Mouse (Mus musculus) intestine, postnatal 0 days (tissue): ENCODE measurements at regions not wholly inside any gene's neighbourhood (a gene's known extent, or its start where the extent isn't known, plus 50 kb on each side); places are given as distances from the start of the nearest gene placed in this dataset.

ENCODE experiments used
- ATAC-seq: fragments of 200-750 bp; cut with Nextera tagmentation; 2 replicates; pipeline ENCODE4 v1.8.0; 2017; ENCODE audit warnings: mild to moderate bottlenecking, moderate TSS enrichment, moderate library complexity
- H3K27ac ChIP-seq: fragments of 300-500 bp; sonication (generic); 2 replicates; pipeline ENCODE4 v1.5.1; 2014; ENCODE audit warnings: mild to moderate bottlenecking, low read depth, low read length, moderate library complexity
- H3K27me3 ChIP-seq: fragments of 300-500 bp; sonication (generic); replicated peaks from 2 replicates; pipeline ENCODE4 v1.6.1; 2014; ENCODE audit warnings: low read length, mixed read lengths; ENCODE audit not compliant: control insufficient read depth, insufficient read depth
- H3K36me3 ChIP-seq: fragments of 300-500 bp; sonication (generic); 2 replicates; pipeline ENCODE4 v1.6.1; 2014; ENCODE audit warnings: mild to moderate bottlenecking, moderate library complexity; ENCODE audit not compliant: control insufficient read depth, insufficient read depth
- H3K4me1 ChIP-seq: fragments of 300-500 bp; sonication (generic); replicated peaks from 2 replicates; pipeline ENCODE4 v1.6.1; 2014; ENCODE audit warnings: antibody characterized with exemption, low read length, mixed read lengths; ENCODE audit not compliant: control insufficient read depth, insufficient read depth
- H3K4me2 ChIP-seq: fragments of 300-500 bp; sonication (generic); replicated peaks from 2 replicates; pipeline ENCODE4 v1.6.1; 2014; ENCODE audit warnings: low read depth, mild to moderate bottlenecking, moderate library complexity
- H3K4me3 ChIP-seq: fragments of 300-500 bp; sonication (generic); 2 replicates; pipeline ENCODE4 v1.5.1; 2014; ENCODE audit warnings: low read depth, low read length
- H3K9ac ChIP-seq: fragments of 300-500 bp; sonication (generic); 2 replicates; pipeline ENCODE4 v1.6.1; 2014; ENCODE audit warnings: mild to moderate bottlenecking, low read depth, low read length
- H3K9me3 ChIP-seq: fragments of 300-500 bp; sonication (generic); 2 replicates; pipeline ENCODE4 v1.6.1; 2016; ENCODE audit warnings: mixed run types; ENCODE audit not compliant: control insufficient read depth
- CTCF ChIP-seq: sonication (generic); IDR thresholded peaks from 2 replicates; pipeline ENCODE4 v1.5.1; 2016; ENCODE audit warnings: low read depth, mild to moderate bottlenecking, control low read depth, antibody characterized with exemption, moderate library complexity
- WGBS: fragments of 180-500 bp; shearing (Covaris S2); extraction: QIAGEN DNeasy Blood & Tissue Kit; methylation state at CpG from one replicate; pipeline ENCODE4 v1.1.7; 2014; 5-methylcytosine and 5-hydroxymethylcytosine counted together

DNA sequence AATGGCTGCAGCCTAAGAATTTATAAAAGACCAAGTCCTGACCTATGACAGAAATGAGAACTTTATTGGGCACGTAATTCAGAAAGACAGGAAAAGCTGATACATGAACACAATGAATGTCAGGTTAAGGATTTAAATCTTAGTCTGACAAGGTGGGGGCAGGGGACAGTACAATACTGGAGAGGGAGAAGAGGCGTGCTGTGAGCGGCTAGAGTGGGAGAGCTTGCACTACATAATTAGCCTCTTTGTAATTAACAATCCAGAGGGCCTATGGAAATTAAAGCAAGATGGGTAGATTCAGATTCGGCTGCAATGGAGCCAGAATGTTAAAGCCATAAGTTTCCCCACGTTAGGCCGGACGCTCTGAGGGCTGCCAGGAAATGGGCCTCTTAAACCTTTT is 301.9 kb downstream of the Dhx15 start:
- ATAC-seq: no peak
- no peak overlapping the region for H3K4me2 ChIP-seq
- 75% methylated on average over 7 of the region's 7 CpGs for WGBS

DNA sequence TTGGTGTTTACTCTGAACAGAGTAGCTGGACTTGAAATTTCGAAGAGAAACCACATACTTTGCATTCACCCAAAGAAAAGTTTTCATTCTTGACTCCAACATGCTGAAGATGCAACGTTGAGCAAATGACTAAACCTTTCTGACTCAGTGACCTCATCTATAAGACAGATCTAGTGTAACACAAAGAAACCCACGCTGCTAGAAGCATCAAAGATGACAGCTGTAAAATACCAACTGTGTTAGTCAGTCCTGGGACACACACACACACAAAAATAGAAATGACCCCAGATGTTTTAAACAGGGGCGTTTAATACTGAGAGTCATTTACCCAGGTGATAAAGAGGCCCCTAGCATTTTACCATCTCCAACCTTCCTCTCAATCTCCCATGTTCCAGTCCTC is 307.7 kb downstream of the Dhx15 start:
- TF ChIP-seq CTCF: no peak
- Histone ChIP-seq H3K27me3 (no peaks in the 10 kb centered on the region), H3K27ac (no peak overlapping the region), H3K4me2 (no peak overlapping the region), H3K4me3 (no peak overlapping the region), H3K9me3 (no peaks in the 10 kb centered on the region), H3K36me3 (no peaks in the 10 kb centered on the region), H3K9ac (no peak overlapping the region), H3K4me1 (no peaks in the 10 kb centered on the region)
- WGBS: 64% methylated on average over 4 of the region's 4 CpGs
- no peak for ATAC-seq

More for the DNA sequence above, 301.9 kb downstream of the Dhx15 start:
- H3K4me1 ChIP-seq: no peaks in the 10 kb centered on the region
- no peak overlapping the region for H3K4me3 ChIP-seq
- H3K27ac ChIP-seq: no peak overlapping the region
- H3K36me3 ChIP-seq: no peaks in the 10 kb centered on the region
- TF ChIP-seq CTCF: no peak
- H3K27me3 ChIP-seq: no peaks in the 10 kb centered on the region
- no peaks in the 10 kb centered on the region for H3K9me3 ChIP-seq
- H3K9ac ChIP-seq: no peak overlapping the region

DNA sequence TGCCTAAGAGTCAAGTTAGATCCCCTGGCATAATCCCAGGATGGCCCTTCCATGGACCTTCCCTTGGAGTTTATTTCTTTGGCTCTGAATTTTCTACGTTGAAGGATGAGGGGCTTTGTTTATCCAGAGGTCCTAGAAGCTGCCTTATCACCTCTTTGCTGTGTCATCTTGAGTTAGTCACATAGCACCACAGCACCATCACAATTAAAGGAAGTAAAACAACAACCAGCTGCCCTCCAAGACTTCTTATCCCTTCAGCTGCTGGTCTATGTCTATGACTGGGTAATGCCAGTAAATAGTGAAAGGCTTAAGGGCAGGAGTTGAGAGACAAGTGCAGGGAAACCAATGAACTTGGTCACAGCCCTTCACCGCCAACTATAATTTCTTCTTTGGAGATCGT is 308.1 kb downstream of the Dhx15 start:
- Histone ChIP-seq H3K4me3 (no peak overlapping the region), H3K36me3 (no peaks in the 10 kb centered on the region), H3K4me2 (no peak overlapping the region), H3K27ac (no peak overlapping the region), H3K4me1 (no peaks in the 10 kb centered on the region), H3K9me3 (no peaks in the 10 kb centered on the region), H3K9ac (no peak overlapping the region), H3K27me3 (no peaks in the 10 kb centered on the region)
- no peak for ATAC-seq
- TF ChIP-seq CTCF: no peak
- WGBS: 66% methylated on average over 3 of the region's 3 CpGs

DNA sequence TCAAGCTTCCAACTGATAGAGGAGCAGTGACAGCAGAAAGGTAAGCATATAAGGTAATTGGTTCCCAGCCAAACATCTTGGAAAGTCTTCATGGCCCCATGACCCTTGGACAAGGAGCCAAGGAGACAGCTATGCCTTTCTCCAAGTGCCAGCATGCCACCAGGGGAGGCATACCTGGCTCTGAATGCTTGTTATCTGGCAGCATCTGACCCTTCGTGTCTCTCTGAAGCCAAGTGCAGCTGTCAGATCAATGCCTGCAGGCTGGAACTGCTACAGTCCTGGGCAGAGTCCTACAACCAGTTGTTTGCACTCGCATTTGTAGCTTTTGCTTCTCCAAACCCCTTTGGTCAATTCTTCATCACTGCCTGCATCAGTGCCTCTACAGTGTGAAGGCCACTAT is 309.3 kb upstream of the Ppargc1a start:
- H3K27ac ChIP-seq: no peak overlapping the region
- H3K27me3 ChIP-seq: no peaks in the 10 kb centered on the region
- H3K36me3 ChIP-seq: no peaks in the 10 kb centered on the region
- no peak for TF ChIP-seq CTCF
- ATAC-seq: no peak
- H3K4me2 ChIP-seq: no peak overlapping the region
- H3K9ac ChIP-seq: no peak overlapping the region
- 81% methylated on average over 2 of the region's 2 CpGs for WGBS
- H3K4me1 ChIP-seq: no peaks in the 10 kb centered on the region
- no peaks in the 10 kb centered on the region for H3K9me3 ChIP-seq
- no peak overlapping the region for H3K4me3 ChIP-seq

DNA sequence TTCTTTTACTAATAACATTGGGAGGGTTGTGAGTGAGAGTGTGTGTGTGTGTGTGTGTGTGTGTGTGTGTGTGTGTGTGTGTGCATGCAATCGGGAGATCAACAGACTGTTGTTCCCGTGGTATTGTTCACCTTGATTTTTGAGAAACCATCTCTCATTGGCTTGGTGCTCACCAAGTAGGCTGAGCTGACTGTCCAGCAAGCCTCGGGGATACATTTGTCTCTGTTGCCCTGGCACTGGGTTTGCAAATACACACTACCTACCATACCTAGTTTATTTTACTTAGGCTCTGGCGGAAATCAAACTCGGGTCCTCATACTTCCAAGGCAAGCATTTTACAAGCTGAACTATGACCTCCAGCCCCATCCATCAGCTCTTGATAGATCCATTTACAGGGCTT is 306.0 kb upstream of the Ppargc1a start:
- no peaks in the 10 kb centered on the region for H3K4me1 ChIP-seq
- no peak overlapping the region for H3K27ac ChIP-seq
- H3K4me2 ChIP-seq: no peak overlapping the region
- H3K4me3 ChIP-seq: no peak overlapping the region
- H3K36me3 ChIP-seq: no peaks in the 10 kb centered on the region
- H3K9ac ChIP-seq: no peak overlapping the region
- no peak for ATAC-seq
- 75% methylated on average over 5 of the region's 5 CpGs for WGBS
- H3K9me3 ChIP-seq: no peaks in the 10 kb centered on the region
- H3K27me3 ChIP-seq: no peaks in the 10 kb centered on the region
- no peak for TF ChIP-seq CTCF

DNA sequence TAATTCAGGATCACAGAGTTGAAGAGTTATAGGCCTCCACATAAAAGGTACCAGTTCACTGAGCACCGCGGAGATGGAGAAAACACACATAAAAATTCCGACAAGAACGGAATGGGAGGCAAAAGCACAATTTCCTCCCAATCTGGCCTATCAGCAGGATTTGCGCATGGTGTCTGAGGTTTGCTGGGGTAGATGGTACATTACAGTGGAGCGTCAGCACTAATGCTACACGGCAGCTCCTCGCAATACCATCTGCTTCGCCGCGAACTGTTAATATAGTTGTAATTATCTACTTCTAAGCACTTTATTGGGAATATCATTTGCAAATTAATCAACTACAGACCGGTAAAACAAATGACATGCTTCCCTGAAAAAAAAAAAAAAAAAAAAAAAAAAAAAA is 304.2 kb upstream of the Ppargc1a start:
- no peak for ATAC-seq
- TF ChIP-seq CTCF: no peak
- Histone ChIP-seq H3K4me3 (no peak overlapping the region), H3K36me3 (no peaks in the 10 kb centered on the region), H3K27ac (no peak overlapping the region), H3K9me3 (no peaks in the 10 kb centered on the region), H3K4me1 (no peaks in the 10 kb centered on the region), H3K9ac (no peak overlapping the region), H3K27me3 (no peaks in the 10 kb centered on the region), H3K4me2 (no peak overlapping the region)
- WGBS: 95% methylated on average over 12 of the region's 12 CpGs

DNA sequence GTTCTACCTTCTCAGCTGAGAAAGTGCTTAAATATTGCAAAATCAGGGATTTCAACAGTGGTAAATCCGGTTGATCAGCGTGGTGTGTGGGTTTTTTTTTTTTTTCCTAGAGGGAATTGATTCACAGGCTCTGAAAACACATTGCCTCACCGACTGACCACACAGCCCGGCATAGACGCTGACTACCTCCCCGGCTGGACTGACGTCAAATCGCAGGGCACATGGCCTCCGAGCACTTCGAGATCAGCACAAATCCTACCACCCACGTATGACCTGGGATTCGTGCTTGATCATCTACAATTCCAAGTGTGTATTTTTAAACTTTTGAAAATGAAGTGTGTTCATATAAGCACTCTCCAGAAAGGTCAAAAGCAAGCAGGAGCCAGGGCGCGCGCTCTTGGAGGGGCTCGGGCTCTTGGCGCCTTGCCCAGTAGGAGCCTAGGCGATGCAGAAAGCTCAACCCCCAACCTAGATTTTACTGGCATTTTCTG is 300.7 kb upstream of the Ppargc1a start:
- no peaks in the 10 kb centered on the region for H3K27me3 ChIP-seq
- no peak overlapping the region for H3K4me3 ChIP-seq
- no peak overlapping the region for H3K27ac ChIP-seq
- no peak overlapping the region for H3K9ac ChIP-seq
- no peak for ATAC-seq
- no peaks in the 10 kb centered on the region for H3K36me3 ChIP-seq
- TF ChIP-seq CTCF: no peak
- H3K4me1 ChIP-seq: no peaks in the 10 kb centered on the region
- H3K4me2 ChIP-seq: no peak overlapping the region; the same call in 1 of the 2 replicates
- H3K9me3 ChIP-seq: no peaks in the 10 kb centered on the region
- 64% methylated on average over 18 of the region's 18 CpGs for WGBS
